Mouse (Mus musculus) stomach, embryonic 14.5 days (tissue): ENCODE measurements around the gene Sgip1. TPM values are rescaled to one million over a fixed set of nuclear protein-coding genes. Genes with fewer than 3 reads are reported as not detected.

Experiments used
- ATAC-seq: fragments of 200-750 bp; cut with Nextera tagmentation; 2 replicates; pipeline ENCODE4 v1.8.0; 2017; ENCODE audit warnings: low read depth, moderate TSS enrichment; ENCODE audit not compliant: insufficient number of reproducible peaks, insufficient read depth, low FRiP score
- H3K27ac ChIP-seq: fragments of 300-500 bp; sonication (generic); 2 replicates; pipeline ENCODE4 v1.5.1; 2014; ENCODE audit warnings: mild to moderate bottlenecking, low read length, moderate library complexity, mixed read lengths
- H3K27me3 ChIP-seq: fragments of 300-500 bp; sonication (generic); 2 replicates; pipeline ENCODE4 v1.6.1; 2014; ENCODE audit warnings: low read length, control low read depth, mixed read lengths; ENCODE audit not compliant: control insufficient read depth, insufficient read depth
- H3K36me3 ChIP-seq: fragments of 300-500 bp; sonication (generic); 2 replicates; pipeline ENCODE4 v1.6.1; 2014; ENCODE audit warnings: mild to moderate bottlenecking, control low read depth, low read length, moderate library complexity, mixed read lengths; ENCODE audit not compliant: control insufficient read depth, insufficient read depth
- H3K4me1 ChIP-seq: fragments of 300-500 bp; sonication (generic); 2 replicates; pipeline ENCODE4 v1.6.1; 2014; ENCODE audit warnings: low read length, control low read depth, mixed read lengths; ENCODE audit not compliant: control insufficient read depth, insufficient read depth
- H3K4me2 ChIP-seq: fragments of 300-500 bp; sonication (generic); replicated peaks from 2 replicates; pipeline ENCODE4 v1.6.1; 2014; ENCODE audit warnings: low read depth, low read length, control low read depth
- H3K4me3 ChIP-seq: fragments of 300-500 bp; sonication (generic); 2 replicates; pipeline ENCODE4 v1.5.1; 2014; ENCODE audit warnings: low read depth, low read length, control low read depth
- H3K9ac ChIP-seq: fragments of 300-500 bp; sonication (generic); replicated peaks from 2 replicates; pipeline ENCODE4 v1.6.1; 2014; ENCODE audit warnings: low read depth, mild to moderate bottlenecking, control low read depth, low read length, moderate library complexity, mixed read lengths
- H3K9me3 ChIP-seq: fragments of 300-500 bp; sonication (generic); 2 replicates; pipeline ENCODE4 v1.6.1; 2016; ENCODE audit warnings: low read depth, low read length, control low read depth; ENCODE audit not compliant: control insufficient read depth
- WGBS: fragments of 180-500 bp; shearing (Covaris S2); extraction: QIAGEN DNeasy Blood & Tissue Kit; methylation state at CpG from one replicate; pipeline ENCODE4 v1.1.7; 2014; 5-methylcytosine and 5-hydroxymethylcytosine counted together
- polyA plus RNA-seq: library from polyadenylated mRNA; unstranded; fragments of >200 nt; fragmentation: Nextera tagmentation; extraction: Ambion mirVana; gene quantifications from 2 replicates; pipeline ENCODE4 v1.2.1, GENCODE M21; 2014

Sgip1 gene
- polyA plus RNA-seq, 1 experiment from 2014 or later = 10.4 TPM

DNA sequence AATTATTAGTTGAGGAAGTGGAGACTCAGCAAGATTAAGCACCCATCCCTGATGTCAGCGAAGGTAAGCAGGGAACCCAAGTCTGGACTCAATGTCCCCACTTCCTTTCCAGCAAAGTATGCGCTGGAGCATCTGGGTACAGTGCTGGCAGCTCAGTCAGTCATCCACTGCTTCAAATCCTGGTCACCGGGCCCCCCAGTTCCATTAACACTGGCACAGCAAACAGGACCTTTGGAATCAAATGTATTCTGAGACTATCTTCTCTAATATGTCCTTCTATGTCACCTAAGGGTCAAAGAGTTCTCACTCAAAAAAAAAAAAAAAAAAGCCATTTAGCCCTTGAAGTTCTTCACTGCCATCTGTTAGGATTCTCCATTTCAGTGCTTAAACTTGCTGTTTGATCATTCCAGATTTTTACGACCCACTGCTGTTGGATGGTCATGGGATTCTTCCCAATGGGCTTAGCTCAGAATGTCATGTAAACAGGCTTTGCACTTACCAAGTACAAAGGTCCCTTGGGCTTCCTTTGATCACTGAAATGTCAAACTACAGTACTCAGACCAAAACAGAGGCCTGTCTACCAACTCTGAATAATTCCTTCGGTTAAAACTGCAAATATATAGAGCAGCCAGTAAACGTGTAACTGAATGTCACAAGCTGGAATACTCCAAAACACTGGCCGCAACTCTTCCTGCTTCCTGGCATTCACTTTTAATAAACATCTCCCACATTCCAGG lies 99.1 kb downstream of the Sgip1 start:
- H3K9ac ChIP-seq = no peak overlapping the region
- no peak overlapping the region for H3K4me2 ChIP-seq
- no peak overlapping the region; the same call in 1 of the 2 replicates for H3K27ac ChIP-seq
- H3K4me3 ChIP-seq = no peak overlapping the region
- ATAC-seq = no peak
- WGBS = 54% methylated on average over 7 of the region's 7 CpGs
- no peaks in the 10 kb centered on the region for H3K9me3 ChIP-seq
- H3K36me3 ChIP-seq = no peaks in the 10 kb centered on the region
- no peaks in the 10 kb centered on the region for H3K27me3 ChIP-seq
- H3K4me1 ChIP-seq = no peaks in the 10 kb centered on the region

DNA sequence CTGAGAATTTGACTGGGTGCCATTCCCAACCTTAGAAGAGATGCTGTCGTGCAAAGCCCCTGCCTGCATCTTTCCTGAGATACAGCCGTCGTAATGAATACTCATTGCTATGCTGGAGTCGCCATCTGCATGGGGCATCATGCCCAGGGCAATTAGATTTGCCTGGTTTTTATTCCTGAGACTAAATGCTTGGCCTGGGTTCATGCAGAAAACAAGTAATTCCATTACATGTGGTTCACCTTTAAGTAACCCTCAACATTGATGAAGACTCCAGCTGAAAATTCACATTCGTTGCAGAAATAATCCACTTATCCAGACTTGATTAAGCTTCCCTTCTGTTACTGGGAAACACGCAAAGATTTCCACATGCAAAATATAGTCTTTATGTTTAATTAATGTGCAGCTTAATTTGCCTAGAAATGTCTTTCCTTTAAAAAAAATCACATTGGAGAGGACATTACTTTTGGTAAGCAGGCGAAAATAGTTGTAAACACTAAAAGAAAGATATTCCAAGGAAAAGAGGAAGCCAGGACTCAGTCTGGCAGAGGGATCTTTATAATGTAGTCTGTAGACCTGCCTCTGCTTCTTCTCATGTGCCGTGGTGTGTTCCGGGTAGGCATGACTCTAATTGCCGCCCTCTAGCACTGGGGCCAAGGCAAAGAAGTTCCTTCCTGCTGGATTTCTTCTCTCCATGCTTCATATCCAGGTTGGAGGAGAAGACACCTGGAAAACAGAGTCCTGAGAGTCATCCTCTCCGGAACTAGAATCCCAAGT lies 100.0 kb downstream of the Sgip1 start:
- Histone ChIP-seq H3K27ac (no peak overlapping the region), H3K9ac (no peak overlapping the region), H3K27me3 (no peaks in the 10 kb centered on the region), H3K36me3 (no peaks in the 10 kb centered on the region), H3K4me2 (no peak overlapping the region), H3K4me1 (no peaks in the 10 kb centered on the region), H3K9me3 (no peaks in the 10 kb centered on the region), H3K4me3 (no peak overlapping the region)
- WGBS = 81% methylated on average over 11 of the region's 11 CpGs
- ATAC-seq = no peak

DNA sequence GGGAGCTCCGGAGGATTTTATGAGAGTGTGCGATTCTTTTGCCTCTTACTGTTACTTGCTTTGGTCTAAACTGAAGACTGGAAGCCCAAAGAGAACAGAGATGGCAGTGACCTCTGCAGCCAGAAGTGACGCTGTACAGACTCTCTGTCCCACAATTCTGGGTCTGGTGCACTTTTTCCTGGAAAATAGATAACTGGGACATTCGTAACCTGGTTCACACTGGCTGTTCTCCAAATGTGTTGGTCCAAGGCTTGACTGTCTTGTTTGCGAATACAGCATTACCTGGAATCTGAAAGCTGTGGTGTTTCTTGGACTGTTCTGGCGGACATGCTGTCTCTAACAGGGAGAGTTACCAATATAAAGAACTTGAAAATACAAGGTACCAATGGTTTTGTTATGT lies 109.4 kb downstream of the Sgip1 start:
- 88% methylated on average over 6 of the region's 6 CpGs for WGBS
- Histone ChIP-seq H3K9ac (no peak overlapping the region), H3K9me3 (no peaks in the 10 kb centered on the region), H3K4me1 (no peaks in the 10 kb centered on the region), H3K36me3 (no peaks in the 10 kb centered on the region), H3K27ac (no peak overlapping the region), H3K27me3 (no peaks in the 10 kb centered on the region), H3K4me3 (no peak overlapping the region), H3K4me2 (no peak overlapping the region)
- no peak for ATAC-seq

- 66% methylated on average over 1 of the region's 1 CpGs for WGBS
- H3K4me3 ChIP-seq = no peak overlapping the region
- no peak for ATAC-seq
- no peaks in the 10 kb centered on the region for H3K36me3 ChIP-seq
- H3K9me3 ChIP-seq = no peaks in the 10 kb centered on the region
- no peaks in the 10 kb centered on the region for H3K4me1 ChIP-seq
- no peaks in the 10 kb centered on the region for H3K27me3 ChIP-seq
- no peak overlapping the region for H3K4me2 ChIP-seq
- H3K9ac ChIP-seq = no peak overlapping the region
- H3K27ac ChIP-seq = no peak overlapping the region
These were observed 110.1 kb downstream of the Sgip1 start for GRCm38 (mm10) chr4:102851161-102851560.

- WGBS = 87% methylated on average over 3 of the region's 3 CpGs
- no peak for ATAC-seq
These were observed 111.2 kb downstream of the Sgip1 start for GRCm38 (mm10) chr4:102852290-102852689.

DNA sequence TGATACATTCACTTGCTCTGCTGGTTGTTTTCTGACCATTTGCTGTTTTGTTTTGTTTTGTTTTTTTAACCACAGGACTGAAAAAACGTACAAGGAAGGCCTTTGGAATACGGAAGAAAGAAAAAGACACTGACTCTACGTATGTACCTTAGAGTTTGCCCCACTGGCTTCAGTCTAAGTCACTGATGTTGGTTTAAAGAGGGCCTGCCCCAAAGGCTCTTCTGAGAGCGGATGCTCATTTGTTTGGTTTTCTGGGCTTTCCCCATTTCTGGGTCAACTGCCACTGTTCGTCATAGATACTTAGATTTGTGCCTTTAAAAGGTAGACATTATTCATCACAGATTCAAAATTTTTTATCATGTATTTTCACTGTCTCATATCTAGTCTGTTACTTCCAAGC lies 111.7 kb downstream of the Sgip1 start:
- Histone ChIP-seq H3K27me3 (no peaks in the 10 kb centered on the region), H3K9me3 (no peaks in the 10 kb centered on the region), H3K4me1 (no peaks in the 10 kb centered on the region), H3K4me3 (no peak overlapping the region), H3K9ac (no peak overlapping the region), H3K4me2 (no peak overlapping the region), H3K27ac (no peak overlapping the region), H3K36me3 (no peaks in the 10 kb centered on the region)
- ATAC-seq = no peak
- 78% methylated on average over 5 of the region's 5 CpGs for WGBS

More at GRCm38 (mm10) chr4:102852290-102852689, 111.2 kb downstream of the Sgip1 start:
- Histone ChIP-seq H3K4me1 (no peaks in the 10 kb centered on the region), H3K36me3 (no peaks in the 10 kb centered on the region), H3K27ac (no peak overlapping the region), H3K4me3 (no peak overlapping the region), H3K9ac (no peak overlapping the region), H3K4me2 (no peak overlapping the region), H3K27me3 (no peaks in the 10 kb centered on the region), H3K9me3 (no peaks in the 10 kb centered on the region)

DNA sequence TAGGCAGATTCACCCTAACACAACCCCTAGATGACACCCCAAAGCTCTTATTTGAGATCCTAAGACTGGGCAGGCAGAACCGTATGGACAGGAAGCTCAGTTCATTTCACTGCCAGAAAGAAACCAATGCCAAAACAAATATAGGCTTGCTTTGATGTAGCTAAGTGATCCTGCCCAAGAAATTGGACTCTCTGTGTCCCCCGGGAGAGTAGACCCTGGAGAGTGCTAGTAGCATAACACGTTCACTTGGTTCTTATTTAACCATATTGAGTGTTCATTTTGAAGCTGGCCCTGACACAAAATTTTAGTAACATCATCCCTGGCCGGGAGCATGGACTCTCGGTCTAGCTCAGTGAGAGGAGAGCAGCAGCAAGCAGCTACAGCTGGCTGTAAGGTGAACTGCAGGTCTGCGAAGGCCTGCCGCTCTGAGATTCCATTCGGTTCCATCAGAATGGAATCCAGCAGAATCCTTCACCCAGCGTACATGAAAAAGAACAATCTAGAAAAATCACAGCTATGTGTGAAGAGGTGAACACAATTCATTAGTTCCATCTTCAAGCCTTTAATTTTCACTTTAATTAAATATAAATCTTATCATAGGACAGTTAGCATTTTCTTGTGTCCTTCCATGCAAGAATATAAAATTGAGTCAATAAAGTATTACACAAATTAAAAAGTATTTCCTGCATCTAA lies 112.4 kb downstream of the Sgip1 start:
- no peak for ATAC-seq
- Histone ChIP-seq H3K27ac (no peak overlapping the region), H3K4me1 (no peaks in the 10 kb centered on the region), H3K9ac (no peak overlapping the region), H3K4me3 (no peak overlapping the region), H3K4me2 (no peak overlapping the region), H3K9me3 (no peaks in the 10 kb centered on the region), H3K27me3 (no peaks in the 10 kb centered on the region), H3K36me3 (no peaks in the 10 kb centered on the region)
- WGBS = 72% methylated on average over 9 of the region's 9 CpGs

GRCm38 (mm10) chr4:102854928-102855892 lies 114.1 kb downstream of the Sgip1 start:
- Histone ChIP-seq H3K9ac (no peak overlapping the region), H3K27me3 (no peaks in the 10 kb centered on the region), H3K36me3 (no peaks in the 10 kb centered on the region), H3K4me1 (no peaks in the 10 kb centered on the region), H3K4me2 (no peak overlapping the region), H3K27ac (no peak overlapping the region), H3K4me3 (no peak overlapping the region), H3K9me3 (no peaks in the 10 kb centered on the region)
- WGBS = 76% methylated on average over 10 of the region's 10 CpGs
- ATAC-seq = no peak
